Mouse (Mus musculus): Measurements from ENCODE around the gene Bmp8a. TPM values are rescaled to one million over a fixed set of nuclear protein-coding genes. Genes with fewer than 3 reads are reported as not detected.

Bmp8a gene
- polyA plus RNA-seq, 1 experiment from 2014 or later: not detected

GRCm38 (mm10) chr4:123374316-123375008, 31.4 kb upstream of the Bmp8a start:
- H3K36me3 ChIP-seq (ENCODE audit: control insufficient read depth, insufficient read depth, low read length): peaks cover 98% of the 10 kb centered on the region
- H3K27me3 ChIP-seq (ENCODE audit: control insufficient read depth, insufficient read depth, low read length): no peaks in the 10 kb centered on the region
- no peak overlapping the region for H3K9ac ChIP-seq (ENCODE audit: low read length)
- WGBS: 90% methylated on average over 12 of the region's 12 CpGs
- H3K4me2 ChIP-seq (ENCODE audit: low read length): no peak overlapping the region
- no peak overlapping the region for H3K4me3 ChIP-seq (ENCODE audit: control insufficient read depth in 1 of 2, insufficient read depth in 1 of 2, low read depth in 1 of 2, low read length in 2 of 2)
- ATAC-seq (ENCODE audit: insufficient number of reproducible peaks, insufficient read depth, low FRiP score, low read depth): no peak
- no peaks in the 10 kb centered on the region for H3K4me1 ChIP-seq (ENCODE audit: control insufficient read depth in 2 of 2, insufficient read depth in 2 of 2, low read length in 2 of 2)
- no peaks in the 10 kb centered on the region for H3K9me3 ChIP-seq (ENCODE audit: control insufficient read depth, low read length)
- H3K27ac ChIP-seq (replicated peaks in 1 of 2; ENCODE audit: control insufficient read depth in 1 of 2, insufficient read depth in 1 of 2, low read depth in 2 of 2, low read length in 2 of 2): no peak overlapping the region

- Histone ChIP-seq H3K27me3 (ENCODE audit: control insufficient read depth, insufficient read depth, low read length) (no peaks in the 10 kb centered on the region), H3K36me3 (ENCODE audit: control insufficient read depth, insufficient read depth, low read length) (peaks cover 98% of the 10 kb centered on the region), H3K27ac (replicated peaks in 1 of 2; ENCODE audit: control insufficient read depth in 1 of 2, insufficient read depth in 1 of 2, low read depth in 2 of 2, low read length in 2 of 2) (no peak overlapping the region), H3K4me2 (ENCODE audit: low read length) (no peak overlapping the region), H3K4me3 (ENCODE audit: control insufficient read depth in 1 of 2, insufficient read depth in 1 of 2, low read depth in 1 of 2, low read length in 2 of 2) (no peak overlapping the region), H3K9ac (ENCODE audit: low read length) (no peak overlapping the region), H3K4me1 (ENCODE audit: control insufficient read depth in 2 of 2, insufficient read depth in 2 of 2, low read length in 2 of 2) (no peaks in the 10 kb centered on the region), H3K9me3 (ENCODE audit: control insufficient read depth, low read length) (no peaks in the 10 kb centered on the region)
- WGBS: 91% methylated on average over 4 of the region's 4 CpGs
- no peak for ATAC-seq (ENCODE audit: insufficient number of reproducible peaks, insufficient read depth, low FRiP score, low read depth)
Observed at GRCm38 (mm10) chr4:123363555-123363954, 20.5 kb upstream of the Bmp8a start.

GRCm38 (mm10) chr4:123360771-123361170, 17.7 kb upstream of the Bmp8a start:
- no peak for ATAC-seq (ENCODE audit: insufficient number of reproducible peaks, insufficient read depth, low FRiP score, low read depth)
- peaks cover 98% of the 10 kb centered on the region for H3K36me3 ChIP-seq (ENCODE audit: control insufficient read depth, insufficient read depth, low read length)
- no peaks in the 10 kb centered on the region for H3K9me3 ChIP-seq (ENCODE audit: control insufficient read depth, low read length)
- H3K4me1 ChIP-seq (ENCODE audit: control insufficient read depth in 2 of 2, insufficient read depth in 2 of 2, low read length in 2 of 2): no peaks in the 10 kb centered on the region
- H3K4me2 ChIP-seq (ENCODE audit: low read length): no peak overlapping the region
- H3K9ac ChIP-seq (ENCODE audit: low read length): no peak overlapping the region
- H3K27me3 ChIP-seq (ENCODE audit: control insufficient read depth, insufficient read depth, low read length): no peaks in the 10 kb centered on the region
- 93% methylated on average over 12 of the region's 12 CpGs for WGBS
- no peak overlapping the region for H3K4me3 ChIP-seq (ENCODE audit: control insufficient read depth in 1 of 2, insufficient read depth in 1 of 2, low read depth in 1 of 2, low read length in 2 of 2)
- no peak overlapping the region for H3K27ac ChIP-seq (replicated peaks in 1 of 2; ENCODE audit: control insufficient read depth in 1 of 2, insufficient read depth in 1 of 2, low read depth in 2 of 2, low read length in 2 of 2)

- Histone ChIP-seq H3K36me3 (ENCODE audit: control insufficient read depth, insufficient read depth, low read length) (peaks cover 98% of the 10 kb centered on the region), H3K4me3 (ENCODE audit: control insufficient read depth in 1 of 2, insufficient read depth in 1 of 2, low read depth in 1 of 2, low read length in 2 of 2) (no peak overlapping the region), H3K27ac (replicated peaks in 1 of 2; ENCODE audit: control insufficient read depth in 1 of 2, insufficient read depth in 1 of 2, low read depth in 2 of 2, low read length in 2 of 2) (no peak overlapping the region), H3K9ac (ENCODE audit: low read length) (no peak overlapping the region), H3K9me3 (ENCODE audit: control insufficient read depth, low read length) (no peaks in the 10 kb centered on the region), H3K27me3 (ENCODE audit: control insufficient read depth, insufficient read depth, low read length) (no peaks in the 10 kb centered on the region), H3K4me2 (ENCODE audit: low read length) (no peak overlapping the region), H3K4me1 (ENCODE audit: control insufficient read depth in 2 of 2, insufficient read depth in 2 of 2, low read length in 2 of 2) (no peaks in the 10 kb centered on the region)
- ATAC-seq (ENCODE audit: insufficient number of reproducible peaks, insufficient read depth, low FRiP score, low read depth): no peak
- WGBS: 92% methylated on average over 7 of the region's 7 CpGs
Observed at GRCm38 (mm10) chr4:123358613-123359012, 15.6 kb upstream of the Bmp8a start.

- ATAC-seq (ENCODE audit: insufficient number of reproducible peaks, insufficient read depth, low FRiP score, low read depth): no peak
- peaks cover 98% of the 10 kb centered on the region for H3K36me3 ChIP-seq (ENCODE audit: control insufficient read depth, insufficient read depth, low read length)
- WGBS: 88% methylated on average over 8 of the region's 8 CpGs
- no peak overlapping the region for H3K27ac ChIP-seq (replicated peaks in 1 of 2; ENCODE audit: control insufficient read depth in 1 of 2, insufficient read depth in 1 of 2, low read depth in 2 of 2, low read length in 2 of 2)
- H3K27me3 ChIP-seq (ENCODE audit: control insufficient read depth, insufficient read depth, low read length): no peaks in the 10 kb centered on the region
- no peaks in the 10 kb centered on the region for H3K4me1 ChIP-seq (ENCODE audit: control insufficient read depth in 2 of 2, insufficient read depth in 2 of 2, low read length in 2 of 2)
- H3K9ac ChIP-seq (ENCODE audit: low read length): no peak overlapping the region
- H3K9me3 ChIP-seq (ENCODE audit: control insufficient read depth, low read length): no peaks in the 10 kb centered on the region
- H3K4me3 ChIP-seq (ENCODE audit: control insufficient read depth in 1 of 2, insufficient read depth in 1 of 2, low read depth in 1 of 2, low read length in 2 of 2): no peak overlapping the region
- no peak overlapping the region for H3K4me2 ChIP-seq (ENCODE audit: low read length)
Observed at GRCm38 (mm10) chr4:123355941-123356340, 12.9 kb upstream of the Bmp8a start.

GRCm38 (mm10) chr4:123353271-123353877, 10.3 kb upstream of the Bmp8a start:
- H3K9ac ChIP-seq (ENCODE audit: low read length): no peak overlapping the region
- H3K27me3 ChIP-seq (ENCODE audit: control insufficient read depth, insufficient read depth, low read length): no peaks in the 10 kb centered on the region
- no peaks in the 10 kb centered on the region for H3K9me3 ChIP-seq (ENCODE audit: control insufficient read depth, low read length)
- no peak for ATAC-seq (ENCODE audit: insufficient number of reproducible peaks, insufficient read depth, low FRiP score, low read depth)
- H3K4me2 ChIP-seq (ENCODE audit: low read length): no peak overlapping the region
- peaks cover 99% of the 10 kb centered on the region for H3K36me3 ChIP-seq (ENCODE audit: control insufficient read depth, insufficient read depth, low read length)
- H3K27ac ChIP-seq (replicated peaks in 1 of 2; ENCODE audit: control insufficient read depth in 1 of 2, insufficient read depth in 1 of 2, low read depth in 2 of 2, low read length in 2 of 2): no peak overlapping the region
- WGBS: 75% methylated on average over 10 of the region's 10 CpGs
- H3K4me1 ChIP-seq (ENCODE audit: control insufficient read depth in 2 of 2, insufficient read depth in 2 of 2, low read length in 2 of 2): no peaks in the 10 kb centered on the region
- H3K4me3 ChIP-seq (ENCODE audit: control insufficient read depth in 1 of 2, insufficient read depth in 1 of 2, low read depth in 1 of 2, low read length in 2 of 2): no peak overlapping the region

- Histone ChIP-seq H3K9me3 (ENCODE audit: control insufficient read depth, low read length) (no peaks in the 10 kb centered on the region), H3K27me3 (ENCODE audit: control insufficient read depth, insufficient read depth, low read length) (peaks cover 36% of the 10 kb centered on the region), H3K9ac (ENCODE audit: low read length) (peak overlapping the region; percentile 56; the same call in 1 of the 2 replicates), H3K4me2 (ENCODE audit: low read length) (peak overlapping the region; percentile 93), H3K36me3 (ENCODE audit: control insufficient read depth, insufficient read depth, low read length) (peaks cover 4% of the 10 kb centered on the region), H3K27ac (replicated peaks in 1 of 2; ENCODE audit: control insufficient read depth in 1 of 2, insufficient read depth in 1 of 2, low read depth in 2 of 2, low read length in 2 of 2) (no peak overlapping the region), H3K4me1 (ENCODE audit: control insufficient read depth in 2 of 2, insufficient read depth in 2 of 2, low read length in 2 of 2) (peaks cover 2 to 4% of the 10 kb centered on the region in 2 experiments; a peak in 1 of 4 replicates), H3K4me3 (ENCODE audit: control insufficient read depth in 1 of 2, insufficient read depth in 1 of 2, low read depth in 1 of 2, low read length in 2 of 2) (peak overlapping the region; percentile 48 to 56)
- no peak for ATAC-seq (ENCODE audit: insufficient number of reproducible peaks, insufficient read depth, low FRiP score, low read depth)
- under 1% methylated on average over 6 of the region's 6 CpGs for WGBS
Observed at GRCm38 (mm10) chr4:123343471-123343789, 378 bp upstream of the Bmp8a start.
